Mouse (Mus musculus) cerebral cortex, adult 2 months (tissue): ENCODE measurements around the gene Cldn9.

Experiments
- WGBS: fragments of 180-500 bp; shearing (Covaris S2); methylation state at CpG from one replicate; pipeline ENCODE4 v1.1.7; 2018; 5-methylcytosine and 5-hydroxymethylcytosine counted together

The Cldn9 gene

GRCm38 (mm10) chr17:23683856-23684672, at the start of gene Cldn9:
Gene Cldn9 (minus strand): TSS chr17:23684026.
- 56% methylated on average over 15 of the region's 15 CpGs for WGBS

GRCm38 (mm10) chr17:23730441-23730840, 46.6 kb upstream of the Cldn9 start:
- WGBS: 43% methylated on average over 1 of the region's 1 CpGs

- WGBS: under 1% methylated on average over 19 of the region's 20 CpGs
Measured at GRCm38 (mm10) chr17:23726758-23727142, 42.9 kb upstream of the Cldn9 start.

GRCm38 (mm10) chr17:23725999-23726757, 42.4 kb upstream of the Cldn9 start, which contains the start of gene Pkmyt1:
Gene Pkmyt1 (plus strand): TSS chr17:23726336.
- under 1% methylated on average over 72 of the region's 73 CpGs for WGBS

GRCm38 (mm10) chr17:23725477-23725876, 41.7 kb upstream of the Cldn9 start:
- WGBS: 60% methylated on average over 4 of the region's 4 CpGs

GRCm38 (mm10) chr17:23722376-23723125, 38.7 kb upstream of the Cldn9 start, which contains the start of gene 1520401A03Rik:
Gene 1520401A03Rik (minus strand): TSS chr17:23722783.
- WGBS: 93% methylated on average over 7 of the region's 7 CpGs

GRCm38 (mm10) chr17:23721886-23722285, 38.1 kb upstream of the Cldn9 start:
- WGBS: 92% methylated on average over 2 of the region's 2 CpGs

- WGBS: 43% methylated on average over 1 of the region's 1 CpGs
Measured at GRCm38 (mm10) chr17:23719455-23719854, 35.6 kb upstream of the Cldn9 start.

GRCm38 (mm10) chr17:23717003-23717402, 33.2 kb upstream of the Cldn9 start:
- WGBS: 83% methylated on average over 2 of the region's 2 CpGs

GRCm38 (mm10) chr17:23706212-23706611, 22.4 kb upstream of the Cldn9 start:
- 16% methylated on average over 3 of the region's 3 CpGs for WGBS

- WGBS: 81% methylated on average over 7 of the region's 7 CpGs
Measured at GRCm38 (mm10) chr17:23705525-23706104, 21.8 kb upstream of the Cldn9 start.

GRCm38 (mm10) chr17:23704741-23705140, 20.9 kb upstream of the Cldn9 start:
- WGBS: 34% methylated on average over 7 of the region's 7 CpGs

GRCm38 (mm10) chr17:23703301-23703700, 19.5 kb upstream of the Cldn9 start:
- 63% methylated on average over 9 of the region's 9 CpGs for WGBS

- under 1% methylated on average over 28 of the region's 28 CpGs for WGBS
Measured at GRCm38 (mm10) chr17:23700079-23700478, 16.3 kb upstream of the Cldn9 start.

GRCm38 (mm10) chr17:23699131-23700077, 15.6 kb upstream of the Cldn9 start:
- WGBS: under 1% methylated on average over 93 of the region's 101 CpGs

- 71% methylated on average over 3 of the region's 3 CpGs for WGBS
Measured at GRCm38 (mm10) chr17:23695801-23696200, 12.0 kb upstream of the Cldn9 start.

- 73% methylated on average over 1 of the region's 1 CpGs for WGBS
Measured at GRCm38 (mm10) chr17:23694491-23694890, 10.7 kb upstream of the Cldn9 start.

GRCm38 (mm10) chr17:23683226-23683625, 600 bp downstream of the Cldn9 start:
- WGBS: 41% methylated on average over 15 of the region's 15 CpGs

- WGBS: 86% methylated on average over 3 of the region's 3 CpGs
Measured at GRCm38 (mm10) chr17:23682530-23682929, 1.3 kb downstream of the Cldn9 start.

- WGBS: 78% methylated on average over 4 of the region's 4 CpGs
Measured at GRCm38 (mm10) chr17:23682092-23682491, 1.7 kb downstream of the Cldn9 start.
